Comparison of ENCODE assay signal across 10 mouse cellular contexts in genomic region chr17:4804013-4804412, GRCm38 (mm10).
"Had no signal": no experiment of that assay in that cellular context is flagged by ENCODE, and none has a peak within 500 bp of the region (broad histone marks: within the 10 kb centered on the region; RNA-seq: fewer than 3 reads in every experiment).

No protein-coding gene starts in this region.

- H3K27me3 ChIP-seq: midbrain, embryonic 13.5 days had no signal

- H3K9me3 ChIP-seq: limb, embryonic 13.5 days; midbrain, embryonic 13.5 days had no signal

- H3K4me2 ChIP-seq: limb, embryonic 13.5 days; midbrain, embryonic 13.5 days had no signal

- DNase-seq: kidney, adult 8-10 months; kidney, postnatal 25 days; lung, adult 18-20 months; right cerebral cortex, adult 18-20 months; right cerebral cortex, postnatal 25 days; thymus, postnatal 4 days had no signal

- ATAC-seq: midbrain, embryonic 13.5 days had no signal

- H3K4me3 ChIP-seq: limb, embryonic 13.5 days; midbrain, embryonic 13.5 days; myocyte had no signal

- H3K36me3 ChIP-seq: limb, embryonic 13.5 days; midbrain, embryonic 13.5 days had no signal

- H3K27ac ChIP-seq: limb, embryonic 13.5 days; liver, embryonic 14.5 days; midbrain, embryonic 13.5 days had no signal

- H3K9ac ChIP-seq: limb, embryonic 13.5 days; liver, embryonic 14.5 days; midbrain, embryonic 13.5 days had no signal

- H3K4me1 ChIP-seq: midbrain, embryonic 13.5 days had no signal
